Mouse (Mus musculus): ENCODE results near the gene Pglyrp1.

Pglyrp1 gene

GRCm38 (mm10) chr7:18884745-18885422, 13.8 kb downstream of the Pglyrp1 start:
- DNase-seq (ENCODE audit: extremely low spot score, low read depth, low spot score): no peak

GRCm38 (mm10) chr7:18886963-18887362, 15.8 kb downstream of the Pglyrp1 start:
- no peak for DNase-seq (ENCODE audit: extremely low spot score, low read depth, low spot score)

- no peak for DNase-seq (ENCODE audit: extremely low spot score, low read depth, low spot score)
These were observed 19.7 kb downstream of the Pglyrp1 start for GRCm38 (mm10) chr7:18890848-18891247.

GRCm38 (mm10) chr7:18891872-18892599, 20.9 kb downstream of the Pglyrp1 start:
- no peak for DNase-seq (ENCODE audit: extremely low spot score, low read depth, low spot score)

- no peak for DNase-seq (ENCODE audit: extremely low spot score, low read depth, low spot score)
These were observed 21.9 kb downstream of the Pglyrp1 start for GRCm38 (mm10) chr7:18893009-18893408.

- DNase-seq (ENCODE audit: extremely low spot score, low read depth, low spot score): no peak
These were observed 22.7 kb downstream of the Pglyrp1 start for GRCm38 (mm10) chr7:18893651-18894430.

- DNase-seq (ENCODE audit: extremely low spot score, low read depth, low spot score): no peak
These were observed 25.4 kb downstream of the Pglyrp1 start for GRCm38 (mm10) chr7:18896536-18896935.

GRCm38 (mm10) chr7:18900513-18900912, 29.4 kb downstream of the Pglyrp1 start:
- DNase-seq (ENCODE audit: extremely low spot score, low read depth, low spot score): no peak

- DNase-seq (ENCODE audit: extremely low spot score, low read depth, low spot score): no peak
These were observed 31.4 kb downstream of the Pglyrp1 start for GRCm38 (mm10) chr7:18902486-18902885.

- DNase-seq (ENCODE audit: extremely low spot score, low read depth, low spot score): no peak
These were observed 33.8 kb downstream of the Pglyrp1 start for GRCm38 (mm10) chr7:18904971-18905370.

- no peak for DNase-seq (ENCODE audit: extremely low spot score, low read depth, low spot score)
These were observed 38.7 kb downstream of the Pglyrp1 start for GRCm38 (mm10) chr7:18909797-18910196.

GRCm38 (mm10) chr7:18910241-18910831, 39.2 kb downstream of the Pglyrp1 start, which contains the start of gene Ccdc61:
TSS of gene Ccdc61 (minus strand) at chr7:18910415.
- peak; percentile 99 for DNase-seq (ENCODE audit: extremely low spot score, low read depth, low spot score)

- DNase-seq (ENCODE audit: extremely low spot score, low read depth, low spot score): no peak
These were observed 45.1 kb downstream of the Pglyrp1 start for GRCm38 (mm10) chr7:18916254-18916653.

- DNase-seq (ENCODE audit: extremely low spot score, low read depth, low spot score): no peak
These were observed 46.8 kb downstream of the Pglyrp1 start for GRCm38 (mm10) chr7:18917931-18918330.

- no peak for DNase-seq (ENCODE audit: extremely low spot score, low read depth, low spot score)
These were observed 49.9 kb downstream of the Pglyrp1 start for GRCm38 (mm10) chr7:18921069-18921468.

GRCm38 (mm10) chr7:18922807-18923206, 51.7 kb downstream of the Pglyrp1 start:
- DNase-seq (ENCODE audit: extremely low spot score, low read depth, low spot score): no peak

- DNase-seq (ENCODE audit: extremely low spot score, low read depth, low spot score): no peak
These were observed 52.1 kb downstream of the Pglyrp1 start for GRCm38 (mm10) chr7:18923267-18923666.

- no peak for DNase-seq (ENCODE audit: extremely low spot score, low read depth, low spot score)
These were observed 52.6 kb downstream of the Pglyrp1 start for GRCm38 (mm10) chr7:18923711-18924191.

GRCm38 (mm10) chr7:18924321-18924720, 53.2 kb downstream of the Pglyrp1 start:
- no peak for DNase-seq (ENCODE audit: extremely low spot score, low read depth, low spot score)

- peak; percentile 35 for DNase-seq (ENCODE audit: extremely low spot score, low read depth, low spot score)
These were observed 54.2 kb downstream of the Pglyrp1 start, which contains the start of gene Nova2 for GRCm38 (mm10) chr7:18925162-18925938. TSS of gene Nova2 (plus strand) at chr7:18925888.
